Mouse (Mus musculus): ENCODE results near the gene Rnf7.

GRCm38 (mm10) chr9:96428336-96429046 is 50.0 kb downstream of the Rnf7 start:
- TF ChIP-seq CTCF (IDR thresholded peaks at IDR 0.05; ENCODE audit: borderline replicate concordance, insufficient read depth, low read depth, low read length): no peak
- TF ChIP-seq POLR2A (IDR thresholded peaks at IDR 0.05; ENCODE audit: borderline replicate concordance, insufficient read depth, low read length): no peak

Measured in cerebellum, adult 2 months (tissue).